10 mouse cellular contexts compared by ENCODE assay signal in the genomic region with DNA sequence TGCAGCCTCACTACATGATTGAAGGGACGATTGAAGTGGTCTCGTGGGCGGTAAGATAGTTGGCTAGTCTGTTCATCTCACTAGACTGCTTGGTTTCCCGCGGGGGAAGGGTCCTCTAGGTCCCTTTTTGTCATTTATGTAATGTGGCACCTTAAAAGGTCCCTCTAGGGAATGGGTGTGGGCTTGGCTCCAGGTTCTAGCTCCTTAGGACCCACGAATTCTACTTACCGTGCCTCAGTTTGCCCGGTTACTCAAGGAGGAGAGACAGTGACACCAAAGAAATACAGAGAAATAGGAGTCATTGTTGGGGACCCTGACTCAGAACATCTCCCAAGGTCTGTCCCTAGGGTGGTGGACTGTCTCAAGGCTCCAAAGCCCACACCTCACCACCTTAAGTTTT. TPM values are rescaled to one million over a fixed set of nuclear protein-coding genes. Genes with fewer than 3 reads are reported as not detected.
DNase-seq lines count a peak whose midpoint lies in the region; ATAC-seq and TF ChIP-seq lines count a peak whose summit lies in the region.
"Had no signal": no experiment of that assay in that cellular context is flagged by ENCODE, and none has a peak within 500 bp of the region (broad histone marks: within the 10 kb centered on the region; RNA-seq: fewer than 3 reads in every experiment).

No protein-coding gene starts in this region.

- 19% methylated on average over 8 of the region's 8 CpGs for WGBS in lung, embryonic 16.5 days
- WGBS in lung, adult 2 months: 18% methylated on average over 8 of the region's 8 CpGs
- WGBS in limb, embryonic 14.5 days: 15% methylated on average over 8 of the region's 8 CpGs

- peaks cover 14% of the 10 kb centered on the region for H3K4me1 ChIP-seq in lung, embryonic 16.5 days (replicated peaks; ENCODE audit: control insufficient read depth, insufficient read depth, low read length)
- H3K4me1 ChIP-seq in lung, adult 2 months (ENCODE audit: control insufficient read depth, insufficient read depth, low read length): no peaks in the 10 kb centered on the region
- H3K4me1 ChIP-seq in limb, embryonic 14.5 days (ENCODE audit: control insufficient read depth, insufficient read depth, low read length): peaks cover 5% of the 10 kb centered on the region

- no peak for ATAC-seq in lung, embryonic 16.5 days (ENCODE audit: low read depth)
- ATAC-seq in limb, embryonic 14.5 days (ENCODE audit: low FRiP score, low read depth): no peak

- H3K9me3 ChIP-seq in lung, embryonic 16.5 days (ENCODE audit: control insufficient read depth, low read length): no peaks in the 10 kb centered on the region
- H3K9me3 ChIP-seq in limb, embryonic 14.5 days (ENCODE audit: control insufficient read depth, low read length): no peaks in the 10 kb centered on the region

- DNase-seq in cerebellum, adult 9-11 months: peak; percentile 59
- no peak for DNase-seq in cerebellum, postnatal 25 days
- no peak for DNase-seq in lung, adult 2 months
- no peak for DNase-seq in limb, embryonic 14.5 days (ENCODE audit: low spot score)
- no peak for DNase-seq in thymus, adult 18-20 months
- DNase-seq in adrenal gland, postnatal 36 days: no peak
- no peak for DNase-seq in adrenal gland, postnatal 4 days (ENCODE audit: low spot score in 2 of 2)

- no peak overlapping the region for H3K9ac ChIP-seq in lung, embryonic 16.5 days (ENCODE audit: low read length)
- no peak overlapping the region for H3K9ac ChIP-seq in limb, embryonic 14.5 days (ENCODE audit: low read depth, low read length, severe bottlenecking)
- H3K9ac ChIP-seq: liver, embryonic 14.5 days had no signal

- H3K27ac ChIP-seq in lung, embryonic 16.5 days (ENCODE audit: low read length): no peak overlapping the region
- H3K27ac ChIP-seq in limb, embryonic 14.5 days (replicated peaks; ENCODE audit: low read depth, low read length): no peak overlapping the region
- H3K27ac ChIP-seq: liver, embryonic 14.5 days had no signal

- no peak for TF ChIP-seq CTCF in lung, adult 2 months (IDR thresholded peaks at IDR 0.05; ENCODE audit: insufficient read depth, low read length)

- peak overlapping the region; percentile 100; the same call in 1 of the 2 replicates for H3K4me2 ChIP-seq in lung, embryonic 16.5 days (ENCODE audit: low read depth, low read length)
- H3K4me2 ChIP-seq in limb, embryonic 14.5 days (replicated peaks; ENCODE audit: low read depth, low read length, severe bottlenecking): peak overlapping the region; percentile 100

- H3K27me3 ChIP-seq in lung, embryonic 16.5 days (ENCODE audit: control insufficient read depth, insufficient read depth, low read depth, low read length): peaks cover 35% of the 10 kb centered on the region
- H3K27me3 ChIP-seq in limb, embryonic 14.5 days (ENCODE audit: control insufficient read depth, insufficient read depth, low read length): peaks cover 42% of the 10 kb centered on the region

- no peaks in the 10 kb centered on the region for H3K36me3 ChIP-seq in lung, embryonic 16.5 days (ENCODE audit: control insufficient read depth, insufficient read depth, low read length)
- H3K36me3 ChIP-seq in limb, embryonic 14.5 days (ENCODE audit: control insufficient read depth, insufficient read depth, low read length): no peaks in the 10 kb centered on the region

- peak overlapping the region; percentile 72; the same call in 1 of the 2 replicates for H3K4me3 ChIP-seq in lung, embryonic 16.5 days (ENCODE audit: low read length)
- H3K4me3 ChIP-seq in lung, adult 2 months (replicated peaks; ENCODE audit: extremely low read depth, low read depth, low read length): no peak overlapping the region
- H3K4me3 ChIP-seq in limb, embryonic 14.5 days (replicated peaks; ENCODE audit: low read length): peak overlapping the region; percentile 61; the same call in 1 of the 2 replicates

- no peak for TF ChIP-seq POLR2A in lung, adult 2 months (IDR thresholded peaks at IDR 0.05; ENCODE audit: borderline replicate concordance, extremely low read depth, low read depth, low read length)
- TF ChIP-seq POLR2A in limb, embryonic 14.5 days (IDR thresholded peaks at IDR 0.05; ENCODE audit: borderline replicate concordance, extremely low read depth, insufficient read depth, insufficient read length): no peak

RNA-seq across cellular contexts. Expression of gene Dlgap3, which starts 1.3 kb away (rescaled TPM):
- polyA plus RNA-seq in lung, embryonic 16.5 days (2015; fragmentation: Nextera tagmentation; extraction: Ambion mirVana): 0.38 and 0.41 TPM in 2 replicates
- polyA plus RNA-seq in lung, adult 2 months (2012; rRNA removed): 0.25 and 0.54 TPM in 2 replicates
- polyA plus RNA-seq in limb, embryonic 14.5 days (2012; rRNA removed): 1.4 and 1.7 TPM in 2 replicates
- polyA plus RNA-seq in limb, embryonic 14.5 days (2014; fragmentation: Nextera tagmentation; extraction: Ambion mirVana): 1.1 and 1.4 TPM in 2 replicates
- total RNA-seq in adrenal gland, postnatal 36 days (2021): 1 to 10 TPM; 3.1 to 5.6 TPM
- 10 to 100 TPM; 14.8 to 16.1 TPM for total RNA-seq in adrenal gland, postnatal 4 days (2021)
- polyA plus RNA-seq: C2C12 had no signal

RNA-seq across cellular contexts. Expression of gene Tmem35b, which starts 44.2 kb away (rescaled TPM):
- polyA plus RNA-seq in lung, embryonic 16.5 days (2015; fragmentation: Nextera tagmentation; extraction: Ambion mirVana): 21.0 and 22.7 TPM in 2 replicates
- polyA plus RNA-seq in lung, adult 2 months (2012; rRNA removed): 12.4 and 16.9 TPM in 2 replicates
- 12.9 and 13.8 TPM in 2 replicates for polyA plus RNA-seq in limb, embryonic 14.5 days (2012; rRNA removed)
- 12.5 and 15.1 TPM in 2 replicates for polyA plus RNA-seq in limb, embryonic 14.5 days (2014; fragmentation: Nextera tagmentation; extraction: Ambion mirVana)
- 10 to 100 TPM; 14.8 to 22.8 TPM for total RNA-seq in adrenal gland, postnatal 36 days (2021)
- 10 to 100 TPM; 12.8 to 18.1 TPM for total RNA-seq in adrenal gland, postnatal 4 days (2021)
